Mouse (Mus musculus) forebrain, embryonic 12.5 days (tissue): Measurements from ENCODE around the gene Rgl2. TPM values are rescaled to one million over a fixed set of nuclear protein-coding genes. Genes with fewer than 3 reads are reported as not detected.
A peak's percentile ranks its signal among the peaks of the same experiment; 100 is the strongest.
"Not testable (repeated sequence)": the region's sequence is repeated elsewhere in the genome, so short reads cannot be mapped to it uniquely, and the experiment has no call there.

Experiments
- ATAC-seq: fragments of 200-750 bp; cut with Nextera tagmentation; 2 replicates; pipeline ENCODE4 v1.8.0; 2017; ENCODE audit warnings: moderate TSS enrichment; ENCODE audit not compliant: low FRiP score
- H3K27ac ChIP-seq: fragments of 300-500 bp; sonication (generic); 2 replicates; pipeline ENCODE4 v1.5.1; 2016; ENCODE audit warnings: mild to moderate bottlenecking
- H3K27me3 ChIP-seq: fragments of 300-500 bp; sonication (generic); 2 replicates; pipeline ENCODE4 v1.6.1; 2016; ENCODE audit warnings: mild to moderate bottlenecking
- H3K36me3 ChIP-seq: fragments of 300-500 bp; sonication (generic); replicated peaks from 2 replicates; pipeline ENCODE4 v1.6.1; 2016; ENCODE audit warnings: mild to moderate bottlenecking
- H3K4me1 ChIP-seq: fragments of 300-500 bp; sonication (generic); 2 replicates; pipeline ENCODE4 v1.6.1; 2016
- H3K4me2 ChIP-seq: fragments of 300-500 bp; sonication (generic); 2 replicates; pipeline ENCODE4 v1.6.1; 2016; ENCODE audit warnings: mild to moderate bottlenecking, moderate library complexity
- H3K4me3 ChIP-seq: fragments of 300-500 bp; sonication (generic); replicated peaks from 2 replicates; pipeline ENCODE4 v1.5.1; 2016; ENCODE audit warnings: mild to moderate bottlenecking
- H3K9ac ChIP-seq: fragments of 300-500 bp; sonication (generic); 2 replicates; pipeline ENCODE4 v1.6.1; 2016; ENCODE audit warnings: mild to moderate bottlenecking
- H3K9me3 ChIP-seq: fragments of 300-500 bp; sonication (generic); 2 replicates; pipeline ENCODE4 v1.6.1; 2016
- WGBS: fragments of 180-500 bp; shearing (Covaris S2); methylation state at CpG from one replicate; pipeline ENCODE4 v1.1.7; 2016; 5-methylcytosine and 5-hydroxymethylcytosine counted together
- polyA plus RNA-seq: library from polyadenylated mRNA; unstranded; fragments of >200 nt; fragmentation: Nextera tagmentation; extraction: Ambion mirVana; gene quantifications from 2 replicates; pipeline ENCODE4 v1.2.1, GENCODE M21; 2016

Gene Rgl2
- polyA plus RNA-seq, 1 experiment from 2014 or later = 55.9 TPM

- H3K9me3 ChIP-seq = no peaks in the 10 kb centered on the region
- H3K4me1 ChIP-seq = no peaks in the 10 kb centered on the region
- H3K4me3 ChIP-seq = no peak overlapping the region
- WGBS = 86% methylated on average over 4 of the region's 4 CpGs
- no peak for ATAC-seq
- H3K9ac ChIP-seq = no peak overlapping the region
- no peak overlapping the region for H3K27ac ChIP-seq
- H3K4me2 ChIP-seq = no peak overlapping the region
- no peaks in the 10 kb centered on the region for H3K36me3 ChIP-seq
- no peaks in the 10 kb centered on the region; the same call in 1 of the 2 replicates for H3K27me3 ChIP-seq
These were observed 29.7 kb upstream of the Rgl2 start for GRCm38 (mm10) chr17:33899642-33900041.

DNA sequence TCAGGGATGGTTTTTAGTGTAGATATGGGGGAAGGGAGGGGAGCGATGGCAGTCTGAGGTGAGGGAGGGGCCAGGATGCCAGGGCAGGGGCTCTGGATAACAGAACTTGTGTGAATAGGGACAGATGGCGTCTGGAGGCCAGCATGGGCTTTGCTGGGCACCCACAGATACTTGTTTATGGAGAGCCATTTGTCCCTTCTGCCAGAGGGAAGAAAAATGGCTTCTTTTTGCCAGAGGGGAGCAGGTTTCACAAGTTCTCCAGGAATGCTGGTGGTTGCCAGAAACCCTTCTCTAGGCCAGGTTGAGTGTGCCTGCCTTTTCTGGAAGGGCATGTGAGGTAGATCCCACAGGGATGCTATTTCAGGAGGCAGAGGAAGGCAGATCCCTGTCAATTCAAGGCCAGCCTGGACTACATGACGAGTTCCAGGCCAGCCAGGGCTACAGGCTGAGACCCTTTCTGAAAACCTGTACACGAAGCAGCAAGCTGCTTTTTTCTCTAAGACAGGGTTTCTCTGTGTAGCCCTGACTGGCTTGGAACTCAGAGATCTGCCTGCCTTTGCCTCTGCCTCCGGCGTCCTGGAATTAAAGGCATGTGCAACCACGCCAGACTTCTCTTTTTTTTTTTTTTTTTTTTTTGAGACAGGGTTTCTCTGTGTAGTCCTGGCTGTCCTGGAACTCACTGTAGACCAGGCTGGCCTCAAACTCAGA, 28.9 kb upstream of the Rgl2 start:
- 74% methylated on average over 7 of the region's 7 CpGs for WGBS
- ATAC-seq = no peak
- H3K9ac ChIP-seq = 0 out of 2 replicates have a peak overlapping the region, but pooled peaks have one; percentile 1

DNA sequence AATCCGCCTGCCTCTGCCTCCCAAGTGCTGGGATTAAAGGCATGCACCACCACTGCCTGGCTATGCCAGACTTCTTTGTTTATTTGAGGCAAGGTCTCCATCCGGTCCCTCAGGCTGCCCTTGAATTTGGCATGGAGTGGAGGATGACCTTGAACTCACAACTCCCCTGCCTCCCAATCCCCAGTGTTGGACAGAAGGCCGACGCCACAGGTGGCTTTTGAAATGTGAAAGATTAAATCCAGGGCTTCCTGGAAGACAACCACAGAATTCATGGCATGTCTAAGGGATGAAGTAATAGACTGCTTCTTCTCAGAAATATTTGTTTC, 28.4 kb upstream of the Rgl2 start:
- no peaks in the 10 kb centered on the region for H3K27me3 ChIP-seq
- 89% methylated on average over 4 of the region's 4 CpGs for WGBS
- no peak overlapping the region for H3K4me3 ChIP-seq
- no peaks in the 10 kb centered on the region for H3K36me3 ChIP-seq
- H3K4me1 ChIP-seq = no peaks in the 10 kb centered on the region
- no peak overlapping the region for H3K27ac ChIP-seq
- ATAC-seq = no peak
- no peak overlapping the region for H3K9ac ChIP-seq
- no peaks in the 10 kb centered on the region for H3K9me3 ChIP-seq
- H3K4me2 ChIP-seq = no peak overlapping the region

More for the DNA sequence above, 28.9 kb upstream of the Rgl2 start:
- no peaks in the 10 kb centered on the region for H3K9me3 ChIP-seq
- no peak overlapping the region for H3K27ac ChIP-seq
- no peaks in the 10 kb centered on the region for H3K27me3 ChIP-seq
- no peaks in the 10 kb centered on the region for H3K36me3 ChIP-seq
- H3K4me3 ChIP-seq = no peak overlapping the region
- H3K4me2 ChIP-seq = no peak overlapping the region
- no peaks in the 10 kb centered on the region for H3K4me1 ChIP-seq

DNA sequence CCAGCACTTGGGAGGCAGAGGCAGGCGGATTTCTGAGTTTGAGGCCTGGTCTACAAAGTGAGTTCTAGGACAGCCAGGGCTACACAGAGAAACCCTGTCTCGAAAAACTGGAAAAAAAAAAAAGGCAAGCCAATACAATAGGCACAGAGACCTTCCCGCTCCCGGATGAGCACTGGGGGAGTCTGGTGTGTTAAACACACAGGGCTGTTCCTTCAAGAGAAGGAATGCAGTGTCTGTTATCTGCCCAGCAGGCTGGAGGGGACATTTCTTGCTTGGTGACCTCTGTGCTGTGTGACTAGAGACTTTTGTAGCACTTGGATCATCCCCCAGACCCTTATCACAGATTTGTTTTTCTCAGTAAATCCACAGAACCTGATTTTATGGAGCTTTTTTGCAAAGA, 27.7 kb upstream of the Rgl2 start:
- H3K4me2 ChIP-seq = no peak overlapping the region
- no peak overlapping the region for H3K4me3 ChIP-seq
- 78% methylated on average over 4 of the region's 4 CpGs for WGBS
- H3K9ac ChIP-seq = no peak overlapping the region
- H3K9me3 ChIP-seq = no peaks in the 10 kb centered on the region
- H3K36me3 ChIP-seq = no peaks in the 10 kb centered on the region
- H3K4me1 ChIP-seq = no peaks in the 10 kb centered on the region
- H3K27me3 ChIP-seq = no peaks in the 10 kb centered on the region
- no peak for ATAC-seq
- H3K27ac ChIP-seq = no peak overlapping the region

- Histone ChIP-seq H3K4me3 (no peak overlapping the region), H3K4me1 (no peaks in the 10 kb centered on the region), H3K27ac (no peak overlapping the region), H3K27me3 (no peaks in the 10 kb centered on the region), H3K9ac (no peak overlapping the region), H3K9me3 (no peaks in the 10 kb centered on the region), H3K4me2 (no peak overlapping the region), H3K36me3 (no peaks in the 10 kb centered on the region)
- WGBS = 75% methylated on average over 4 of the region's 4 CpGs
- no peak for ATAC-seq
These were observed 27.3 kb upstream of the Rgl2 start for GRCm38 (mm10) chr17:33902079-33902478.

DNA sequence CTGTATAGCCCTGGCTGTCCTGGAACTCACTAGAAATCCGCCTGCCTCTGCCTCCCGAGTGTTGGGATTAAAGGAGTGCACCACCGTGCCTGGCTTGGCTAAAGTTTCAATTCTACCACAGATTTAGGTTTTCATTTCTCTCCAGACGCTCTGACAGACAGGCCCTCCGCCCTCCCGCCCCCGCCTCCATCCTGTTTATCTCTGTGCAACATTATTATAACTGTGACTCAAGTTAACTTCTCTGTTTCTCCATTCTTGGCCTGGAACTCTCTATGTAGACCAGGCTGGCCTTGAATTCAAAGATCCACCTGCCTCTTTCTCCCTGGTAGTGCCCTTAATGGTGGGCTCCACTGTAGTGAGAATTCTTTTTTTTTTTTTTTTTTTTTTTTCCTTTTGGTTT, 26.9 kb upstream of the Rgl2 start:
- 90% methylated on average over 7 of the region's 7 CpGs for WGBS
- H3K9me3 ChIP-seq = no peaks in the 10 kb centered on the region
- ATAC-seq = no peak

DNA sequence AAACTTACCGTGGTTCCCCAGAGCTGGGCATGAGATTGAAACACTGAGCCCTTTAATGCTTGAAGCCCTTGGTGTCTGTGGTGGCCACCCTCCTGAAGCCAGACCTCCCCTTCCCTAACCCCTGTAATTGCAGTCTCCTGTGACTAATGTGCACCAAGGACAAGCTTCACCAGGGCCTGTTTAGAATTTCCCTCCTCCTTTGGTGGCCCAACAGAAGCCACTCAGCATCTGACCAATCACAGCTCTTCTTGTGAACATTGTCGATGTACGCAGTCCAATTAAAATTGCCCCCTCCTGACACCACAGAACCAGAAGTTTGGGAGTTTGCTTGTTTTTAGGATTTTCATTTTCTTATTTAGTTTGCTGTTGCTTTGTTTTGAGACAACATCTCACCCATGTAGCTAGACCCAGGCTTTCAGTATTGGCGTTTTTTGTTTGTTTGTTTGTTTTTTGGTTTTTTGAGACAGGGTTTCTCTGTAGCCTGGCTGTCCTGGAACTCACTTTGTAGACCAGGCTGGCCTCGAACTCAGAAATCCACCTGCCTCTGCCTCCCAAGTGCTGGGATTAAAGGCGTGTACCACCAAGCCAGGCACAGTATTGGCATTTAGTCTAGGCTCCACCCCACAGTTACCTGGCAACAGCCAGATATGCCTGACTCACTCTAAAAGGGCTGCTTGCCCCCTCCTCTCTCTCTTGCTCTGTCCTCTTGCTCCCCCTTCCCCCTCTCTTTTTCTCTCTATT, 25.3 kb upstream of the Rgl2 start:
- H3K27ac ChIP-seq, H3K4me3 ChIP-seq, H3K9ac ChIP-seq, H3K4me2 ChIP-seq, ATAC-seq, H3K27me3 ChIP-seq, H3K36me3 ChIP-seq, H3K9me3 ChIP-seq: not testable (repeated sequence)
- H3K4me1 ChIP-seq = peaks cover 11% of the 10 kb centered on the region
- WGBS = 81% methylated on average over 6 of the region's 6 CpGs

More for the DNA sequence above, 26.9 kb upstream of the Rgl2 start:
- Histone ChIP-seq H3K4me2 (no peak overlapping the region), H3K4me3 (no peak overlapping the region), H3K9ac (no peak overlapping the region), H3K27me3 (no peaks in the 10 kb centered on the region), H3K4me1 (0 out of 2 replicates have a peak, but pooled peaks cover under 1% of the 10 kb centered on the region), H3K36me3 (no peaks in the 10 kb centered on the region), H3K27ac (no peak overlapping the region)

GRCm38 (mm10) chr17:33904835-33905234, 24.5 kb upstream of the Rgl2 start, which contains the start of gene Platr17:
TSS of gene Platr17 (plus strand) at chr17:33905135.
- H3K4me2 ChIP-seq, H3K9ac ChIP-seq, H3K36me3 ChIP-seq, H3K4me3 ChIP-seq, ATAC-seq, H3K9me3 ChIP-seq, H3K27me3 ChIP-seq, H3K27ac ChIP-seq: not testable (repeated sequence)
- WGBS = 32% methylated on average over 3 of the region's 4 CpGs
- peaks cover 12% of the 10 kb centered on the region for H3K4me1 ChIP-seq

- no peaks in the 10 kb centered on the region for H3K27me3 ChIP-seq
- ATAC-seq = peak; percentile 67
- peak overlapping the region; percentile 99 for H3K4me2 ChIP-seq
- peak overlapping the region; percentile 91 for H3K27ac ChIP-seq
- peaks cover 24% of the 10 kb centered on the region for H3K36me3 ChIP-seq
- peaks cover 24% of the 10 kb centered on the region for H3K4me1 ChIP-seq
- no peaks in the 10 kb centered on the region for H3K9me3 ChIP-seq
- under 1% methylated on average over 44 of the region's 44 CpGs for WGBS
- peak overlapping the region; percentile 87 for H3K9ac ChIP-seq
- peak overlapping the region; percentile 84 for H3K4me3 ChIP-seq
These were observed 20.8 kb upstream of the Rgl2 start for GRCm38 (mm10) chr17:33908331-33909076.

GRCm38 (mm10) chr17:33909077-33909868, 20.1 kb upstream of the Rgl2 start, which contains the start of gene Daxx:
TSS of gene Daxx (plus strand) at chr17:33909414.
- H3K9ac ChIP-seq = peak within 1 kb of the TSS; percentile 87
- no peaks in the 10 kb centered on the region for H3K27me3 ChIP-seq
- peaks cover 29% of the 10 kb centered on the region for H3K4me1 ChIP-seq
- H3K9me3 ChIP-seq = no peaks in the 10 kb centered on the region
- H3K27ac ChIP-seq = peak within 1 kb of the TSS; percentile 91
- under 1% methylated on average over 68 of the region's 68 CpGs for WGBS
- peaks cover 32% of the 10 kb centered on the region for H3K36me3 ChIP-seq
- peak; percentile 97 for ATAC-seq
- H3K4me3 ChIP-seq = peak within 1 kb of the TSS; percentile 84
- H3K4me2 ChIP-seq = peak within 1 kb of the TSS; percentile 99

DNA sequence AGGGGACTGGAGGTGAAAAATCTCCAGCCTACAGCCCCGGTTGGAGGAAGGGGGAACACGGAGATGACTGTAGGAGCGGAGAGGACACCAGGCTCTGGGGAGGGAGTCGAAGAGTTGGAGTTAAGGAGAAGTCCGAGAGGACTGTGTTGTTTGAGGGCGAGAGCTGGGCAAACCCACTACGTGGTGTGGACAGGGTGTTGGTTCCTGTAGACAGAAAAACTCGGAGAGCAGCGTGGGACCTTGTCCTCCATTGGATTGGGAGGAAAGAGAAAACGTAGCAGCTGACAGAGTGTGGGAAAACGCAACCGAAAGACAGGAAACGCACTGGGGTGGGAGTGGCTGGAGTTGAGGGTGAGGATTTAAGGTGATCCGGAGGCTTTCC, 19.5 kb upstream of the Rgl2 start:
- Histone ChIP-seq H3K27me3 (no peaks in the 10 kb centered on the region), H3K4me3 (peak overlapping the region; percentile 84), H3K4me1 (peaks cover 34% of the 10 kb centered on the region), H3K27ac (peak overlapping the region; percentile 91), H3K4me2 (peak overlapping the region; percentile 99), H3K36me3 (peaks cover 38% of the 10 kb centered on the region), H3K9ac (peak overlapping the region; percentile 87), H3K9me3 (no peaks in the 10 kb centered on the region)
- WGBS = under 1% methylated on average over 14 of the region's 14 CpGs
- no peak; the same call in 1 of the 2 replicates for ATAC-seq
